Mouse (Mus musculus) thymus, adult 2 months (tissue): ENCODE data around the gene Qrich2.

Experiments used
- CTCF ChIP-seq: fragments of 200-500 bp; IDR thresholded peaks from 2 replicates; pipeline ENCODE4 v1.5.1; 2012; ENCODE audit warnings: mild to moderate bottlenecking, control low read depth, low read length, moderate library complexity, borderline replicate concordance; ENCODE audit not compliant: control insufficient read depth, poor library complexity, insufficient read depth; ENCODE audit errors: extremely low read depth
- POLR2A ChIP-seq: fragments of 200-500 bp; IDR thresholded peaks from 2 replicates; pipeline ENCODE4 v1.6.1; 2012; ENCODE audit warnings: mild to moderate bottlenecking, low read length, control low read depth, moderate library complexity; ENCODE audit not compliant: control insufficient read depth, poor library complexity, insufficient read depth; ENCODE audit errors: extremely low read depth

DNA sequence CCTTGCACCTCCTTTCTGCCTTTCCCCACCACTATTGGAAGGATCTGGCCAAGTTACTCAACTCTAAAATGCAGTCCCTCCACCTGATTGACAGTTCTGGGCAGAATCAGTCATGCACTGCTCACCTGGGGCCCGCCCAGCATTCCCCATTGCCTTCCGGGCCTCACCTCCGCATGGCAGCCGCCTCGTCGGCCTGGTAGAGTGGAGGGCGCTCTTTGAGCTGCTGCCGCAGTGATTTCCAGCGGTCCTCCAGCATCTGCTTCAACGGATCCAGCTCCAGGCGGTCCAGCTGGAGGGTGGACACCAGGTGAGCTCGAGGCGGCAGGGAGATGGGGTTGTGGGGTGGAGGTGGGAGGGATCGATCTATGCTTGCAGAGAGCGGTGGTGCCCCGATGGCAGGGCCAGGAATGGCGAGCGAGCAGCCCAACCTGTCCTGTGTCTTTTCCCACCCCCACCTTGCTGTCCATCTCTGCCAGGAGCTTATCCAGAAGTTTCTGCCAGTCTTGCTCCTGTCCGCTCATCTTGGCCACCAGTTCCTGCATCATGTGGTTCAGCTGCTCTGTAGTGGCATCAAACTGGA is 19.6 kb downstream of the Qrich2 start:
- no peak for TF ChIP-seq POLR2A
- TF ChIP-seq CTCF, result no peak
